Mouse (Mus musculus): Measurements from ENCODE around the gene Myo15b.
A peak's percentile ranks its signal among the peaks of the same experiment; 100 is the strongest.

The Myo15b gene

GRCm38 (mm10) chr11:115858354-115858753 is at the start of gene Myo15b:
Myo15b (plus strand) TSS chr11:115858406.
- DNase-seq (ENCODE audit: low spot score): no peak

GRCm38 (mm10) chr11:115808696-115809310 is 49.4 kb upstream of the Myo15b start:
- DNase-seq (ENCODE audit: low spot score): peak; percentile 48

DNA sequence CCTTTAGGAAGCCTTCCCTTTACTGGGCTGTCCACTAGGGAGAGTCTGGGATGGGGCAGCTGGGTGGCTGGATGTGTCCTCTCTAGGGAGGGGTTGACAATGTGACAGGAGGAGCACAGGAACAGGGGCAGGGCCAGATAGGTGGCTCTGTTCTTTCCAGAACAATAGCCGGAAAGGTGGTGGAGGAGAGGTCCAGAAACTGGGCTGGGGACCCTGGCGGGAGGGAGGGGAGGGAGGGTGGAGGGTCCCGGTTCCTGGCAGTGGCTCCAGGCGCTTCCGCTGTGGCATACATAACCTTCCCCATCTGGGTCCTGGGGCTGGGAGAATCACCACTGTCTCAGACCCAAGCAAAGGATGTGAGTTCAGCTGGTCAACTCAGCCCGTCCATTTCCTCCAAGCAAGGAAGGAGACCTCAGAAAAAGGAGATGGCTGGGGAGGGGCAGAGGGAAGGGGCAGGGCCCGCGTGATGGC is 48.9 kb upstream of the Myo15b start:
- DNase-seq (ENCODE audit: low spot score): peak; percentile 85

GRCm38 (mm10) chr11:115810377-115810776 is 47.8 kb upstream of the Myo15b start:
- peak; percentile 44 for DNase-seq (ENCODE audit: low spot score)

DNA sequence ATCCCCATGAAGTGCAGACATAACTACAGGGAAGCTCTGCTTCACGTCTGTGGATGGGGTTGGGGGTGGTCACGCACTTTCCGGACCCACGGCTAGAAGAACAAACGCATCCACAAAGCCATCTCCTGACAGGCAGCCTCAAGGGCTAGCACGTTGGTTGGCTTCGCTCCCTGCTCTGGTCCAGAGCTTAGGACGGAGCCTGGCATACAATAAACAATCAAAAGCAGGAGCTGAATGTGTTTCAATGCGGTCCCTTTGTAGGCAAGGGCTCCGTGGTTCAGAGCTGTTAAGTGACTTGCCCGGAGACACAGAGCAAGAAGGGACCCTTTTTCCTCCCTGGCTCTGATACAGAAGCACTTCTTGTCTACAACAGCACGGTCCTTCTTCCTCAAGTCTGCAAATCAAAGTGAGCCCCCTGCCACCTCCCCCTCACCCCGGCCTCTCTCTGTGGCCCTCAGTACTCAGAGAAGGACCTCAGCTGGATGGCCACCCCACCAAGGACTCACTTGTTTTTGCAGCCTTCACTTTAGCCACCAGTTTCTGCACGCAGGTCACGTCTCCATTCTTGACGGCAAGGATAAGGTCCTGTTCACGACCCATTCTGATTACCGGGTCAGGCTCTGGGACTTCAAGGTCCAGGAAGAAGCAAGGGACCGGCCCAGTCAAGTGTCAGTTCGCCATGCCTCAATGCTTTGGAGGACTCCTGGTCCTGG is 46.7 kb upstream of the Myo15b start:
- DNase-seq (ENCODE audit: low spot score): no peak

DNA sequence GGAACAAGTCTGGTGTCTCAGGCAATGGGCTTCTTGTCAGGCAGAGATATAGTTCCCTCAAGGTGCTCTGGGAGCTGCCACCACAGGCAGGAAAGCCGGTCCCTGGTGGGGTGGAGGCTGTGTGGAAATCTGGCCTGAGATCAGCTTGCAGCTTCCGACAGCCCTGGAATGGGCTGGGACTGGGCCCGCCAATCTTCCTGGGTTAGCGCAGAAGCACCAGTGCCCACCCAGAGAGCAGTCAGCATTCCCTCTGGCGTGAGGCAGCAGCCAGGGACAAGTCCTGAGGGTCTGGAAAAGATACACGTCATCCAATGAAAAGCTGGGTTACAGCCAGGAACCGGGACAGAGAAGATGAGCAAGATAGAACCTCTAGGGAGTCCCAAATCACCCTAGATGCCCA is 46.1 kb upstream of the Myo15b start:
- DNase-seq (ENCODE audit: low spot score): peak; percentile 65

- no peak for DNase-seq (ENCODE audit: low spot score)
Measured at GRCm38 (mm10) chr11:115812533-115813420, 45.4 kb upstream of the Myo15b start.

DNA sequence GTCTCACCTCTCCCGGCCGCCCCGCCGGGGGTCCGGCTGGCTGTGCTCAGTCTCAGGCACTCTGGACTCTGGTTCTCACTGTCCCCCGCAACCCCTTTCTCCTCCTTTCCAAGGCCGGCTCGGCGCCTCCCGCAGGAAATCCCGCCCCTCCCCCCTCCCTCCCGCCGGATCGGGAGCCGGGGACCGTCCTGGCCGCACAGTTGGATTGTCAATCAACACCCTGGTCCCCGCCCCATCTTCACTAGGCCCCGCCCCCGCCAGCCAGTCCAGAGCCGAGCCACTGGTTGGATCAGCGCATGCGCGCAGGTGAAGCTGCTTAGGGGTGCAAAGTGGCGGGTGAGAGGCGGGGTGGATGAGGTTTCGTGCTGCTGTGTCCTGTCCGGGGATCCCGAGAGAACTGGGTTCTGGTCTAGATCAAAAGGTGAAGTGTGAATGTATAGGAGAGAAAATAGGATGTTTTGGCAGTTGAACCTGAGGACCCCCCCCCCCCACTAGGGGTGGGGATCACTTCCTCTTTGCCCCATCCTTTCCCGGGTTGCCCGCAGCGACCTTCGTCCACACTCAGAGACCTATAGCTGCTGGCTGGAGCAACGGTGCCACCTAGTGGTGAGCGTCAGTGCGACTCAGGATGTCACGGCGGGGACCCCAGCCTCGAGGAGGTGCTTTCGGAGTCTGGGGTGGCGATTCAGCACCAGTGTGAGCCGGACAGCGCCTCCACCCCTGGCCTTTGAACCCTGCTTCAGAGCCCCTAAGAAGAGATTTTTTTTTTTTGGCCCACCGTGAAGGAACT is 44.5 kb upstream of the Myo15b start, which contains the start of gene Caskin2:
Gene Caskin2, minus strand, starts transcription at position 133 of the 790 bp plus-strand sequence.
- peak; percentile 96 for DNase-seq (ENCODE audit: low spot score)

DNA sequence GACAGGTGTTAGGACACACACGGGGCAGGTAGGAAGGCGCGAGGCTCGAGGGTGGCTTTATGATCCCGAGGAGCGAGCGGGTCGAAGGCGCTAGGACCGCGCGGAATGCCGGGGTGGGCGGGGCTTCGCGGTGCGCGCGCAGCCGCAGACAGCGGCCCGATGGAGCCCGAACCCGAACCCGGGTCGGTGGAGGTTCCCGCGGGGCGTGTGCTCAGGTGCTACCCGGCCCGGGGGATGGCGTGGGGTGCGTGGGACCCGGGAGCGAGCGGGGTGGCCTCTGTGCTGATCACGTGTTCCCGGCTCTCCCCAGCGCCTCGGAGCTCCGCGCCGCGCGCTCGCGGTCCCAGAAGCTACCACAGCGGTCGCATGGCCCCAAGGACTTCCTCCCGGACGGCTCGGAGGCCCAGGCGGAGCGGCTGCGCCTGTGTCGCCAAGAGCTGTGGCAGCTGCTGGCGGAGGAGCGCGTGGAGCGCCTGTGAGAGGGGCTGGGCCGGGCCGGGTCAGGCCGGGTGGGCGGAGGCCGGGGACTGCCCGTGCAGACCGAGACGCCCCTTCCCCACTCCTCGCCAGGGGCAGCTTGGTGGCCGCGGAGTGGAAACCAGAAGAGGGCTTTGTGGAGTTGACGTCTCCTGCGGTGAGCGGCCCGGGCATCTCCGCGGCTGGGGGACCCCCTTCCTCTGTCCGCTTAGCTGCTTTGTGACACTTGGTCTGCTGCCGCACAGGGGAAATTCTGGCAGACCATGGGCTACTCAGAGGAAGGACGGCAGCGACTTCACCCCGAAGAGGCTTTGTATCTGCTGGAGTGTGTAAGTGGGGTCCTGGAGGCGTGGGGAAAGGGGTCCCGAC is 43.4 kb upstream of the Myo15b start, which contains the start of gene Tsen54:
Gene Tsen54, plus strand, starts transcription at position 120 of the 846 bp plus-strand sequence.
- DNase-seq (ENCODE audit: low spot score): peak; percentile 85

- no peak for DNase-seq (ENCODE audit: low spot score)
Measured at GRCm38 (mm10) chr11:115817331-115817730, 40.9 kb upstream of the Myo15b start.

DNA sequence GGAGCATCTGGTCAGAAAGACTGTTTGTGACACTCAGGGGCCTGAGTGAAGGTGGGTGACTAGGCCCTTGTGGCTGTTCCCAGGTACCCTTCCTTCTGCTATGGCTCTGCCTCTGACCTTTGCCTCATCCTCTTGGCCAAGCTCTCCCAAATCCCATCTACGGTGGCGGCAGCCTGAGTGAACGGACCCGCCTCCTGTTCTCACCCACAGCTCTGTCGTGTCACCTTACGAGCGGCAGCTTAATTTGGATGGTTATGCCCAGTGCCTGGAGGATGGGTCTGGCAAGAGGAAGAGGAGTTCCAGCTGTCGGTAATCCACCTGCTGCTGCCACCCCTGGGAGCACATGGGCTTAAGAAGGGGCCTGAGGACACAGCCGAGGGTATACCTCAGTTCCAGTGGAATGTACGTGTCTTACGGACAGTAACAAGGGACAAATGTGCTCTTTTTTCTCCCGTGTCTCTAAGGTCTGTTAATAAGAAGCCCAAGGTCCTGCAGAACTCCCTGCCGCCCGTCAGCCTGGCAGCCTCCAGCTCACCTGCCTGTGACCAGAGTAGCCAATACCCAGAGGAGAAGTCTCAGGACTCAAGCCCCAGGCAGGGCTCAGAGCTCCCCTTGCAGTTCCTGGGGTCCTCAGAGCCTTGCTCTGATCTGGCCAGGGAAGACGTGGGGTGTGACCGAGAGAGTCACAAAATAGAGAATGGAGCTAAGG is 38.1 kb upstream of the Myo15b start:
- no peak for DNase-seq (ENCODE audit: low spot score)

- no peak for DNase-seq (ENCODE audit: low spot score)
Measured at GRCm38 (mm10) chr11:115821001-115821400, 37.2 kb upstream of the Myo15b start.

DNA sequence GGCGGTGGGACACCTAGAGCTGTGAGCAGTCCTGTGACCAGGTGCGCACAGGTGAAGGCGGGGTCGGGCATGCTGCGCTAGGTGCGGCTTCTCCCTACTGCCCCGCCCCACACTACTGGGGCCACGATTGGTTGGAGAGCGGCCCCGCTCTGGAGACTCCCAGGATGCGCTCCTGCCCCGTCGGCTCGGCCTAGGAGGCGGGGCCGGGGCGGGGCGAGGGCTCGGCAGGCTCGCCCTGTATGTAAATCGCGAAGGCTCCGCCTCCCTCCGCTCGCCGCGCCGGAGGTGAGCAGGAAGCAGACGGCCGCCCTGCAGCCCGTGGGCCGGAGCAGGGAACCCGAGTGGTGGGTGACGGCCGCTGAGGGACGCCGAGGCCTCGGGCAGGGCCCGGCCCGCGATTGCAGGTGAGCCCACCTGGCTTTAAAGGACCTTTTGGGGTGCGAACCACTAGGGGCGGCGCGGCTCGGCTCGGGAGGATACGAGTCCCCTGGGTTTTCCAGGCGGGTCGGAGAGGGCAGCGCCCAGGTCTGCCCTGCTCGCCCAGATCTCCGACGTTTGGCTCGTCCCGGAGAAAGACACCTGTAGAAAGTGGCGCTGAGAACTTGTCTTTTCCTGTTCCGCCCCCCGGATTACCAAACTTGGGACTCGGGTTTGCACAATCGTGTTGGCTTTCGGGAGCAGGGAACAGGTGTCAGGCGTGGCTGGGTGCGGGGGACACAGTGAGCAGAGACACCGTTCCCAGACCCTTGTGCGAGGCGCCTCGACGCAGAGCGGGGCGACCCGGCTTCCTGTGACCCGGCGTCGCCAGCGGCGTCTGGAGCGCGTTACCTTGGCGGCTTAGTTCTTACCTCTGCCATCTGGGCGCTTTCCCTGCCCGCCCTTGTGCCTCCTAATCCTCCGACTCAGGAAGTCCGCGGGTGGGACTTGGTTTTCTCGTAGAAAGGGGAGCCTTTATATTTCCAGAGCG is 34.1 kb upstream of the Myo15b start, which contains the start of gene Llgl2:
Gene Llgl2, plus strand, starts transcription at position 276 of the 967 bp plus-strand sequence.
- DNase-seq (ENCODE audit: low spot score): peak; percentile 92

- no peak for DNase-seq (ENCODE audit: low spot score)
Measured at GRCm38 (mm10) chr11:115824813-115825212, 33.4 kb upstream of the Myo15b start.

GRCm38 (mm10) chr11:115826487-115826886 is 31.7 kb upstream of the Myo15b start:
- DNase-seq (ENCODE audit: low spot score): no peak

DNA sequence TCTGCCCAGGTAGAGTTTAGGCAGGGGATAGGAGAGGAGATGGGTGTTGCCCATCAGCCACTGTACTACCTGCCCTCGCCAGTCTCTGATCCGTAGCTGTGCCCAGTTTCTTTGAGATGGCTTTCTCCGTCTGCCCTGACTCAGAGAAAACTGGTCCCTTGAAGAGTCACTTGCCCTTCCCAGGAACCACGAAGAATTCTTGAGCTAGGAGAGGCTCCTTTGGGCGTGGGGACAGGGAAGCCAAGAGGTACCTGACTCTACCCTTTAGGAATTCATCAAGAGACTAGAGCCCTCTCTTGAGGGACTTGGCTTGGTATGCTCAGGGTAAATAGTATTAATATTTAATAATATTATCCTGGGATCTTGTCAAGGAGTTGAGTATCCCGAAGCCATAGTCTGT is 30.6 kb upstream of the Myo15b start:
- peak; percentile 55 for DNase-seq (ENCODE audit: low spot score)

GRCm38 (mm10) chr11:115829036-115829435 is 29.2 kb upstream of the Myo15b start:
- no peak for DNase-seq (ENCODE audit: low spot score)

- DNase-seq (ENCODE audit: low spot score): no peak
Measured at GRCm38 (mm10) chr11:115830550-115831325, 27.5 kb upstream of the Myo15b start.

All from lung, postnatal 25 days (tissue).